Mouse (Mus musculus) right cerebral cortex, postnatal 10 days (tissue): ENCODE data around the gene Epha3.

Experiments used
- DNase-seq, 2 experiments: peaks; one replicate each; pipeline ENCODE4 v3.0.0; 2021; ENCODE audit warnings: low spot score in 2 of 2

The Epha3 gene

GRCm38 (mm10) chr16:63653393-63653918 lies 210.5 kb downstream of the Epha3 start:
- DNase-seq, result no peak

DNA sequence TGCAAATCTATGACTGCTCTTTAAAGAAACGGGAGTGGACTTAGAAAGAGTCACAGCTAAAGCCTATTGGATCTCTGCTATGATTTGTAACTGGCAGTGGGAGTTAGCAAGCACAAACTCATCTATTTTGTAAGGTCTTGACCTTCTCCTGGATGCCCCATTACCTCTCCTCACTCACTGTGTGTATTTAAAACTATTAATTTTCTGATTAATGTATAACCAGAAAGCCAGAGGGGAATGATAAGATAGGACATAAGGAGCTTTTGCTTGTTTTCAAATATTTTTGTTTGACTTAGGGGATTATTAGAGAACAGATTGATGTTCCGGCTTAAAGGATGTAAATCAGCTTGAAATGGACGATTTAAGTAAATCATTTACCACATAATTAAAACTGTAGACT lies 213.2 kb downstream of the Epha3 start:
- no peak for DNase-seq

- DNase-seq, result no peak
Measured at GRCm38 (mm10) chr16:63646577-63646976, 217.4 kb downstream of the Epha3 start.

DNA sequence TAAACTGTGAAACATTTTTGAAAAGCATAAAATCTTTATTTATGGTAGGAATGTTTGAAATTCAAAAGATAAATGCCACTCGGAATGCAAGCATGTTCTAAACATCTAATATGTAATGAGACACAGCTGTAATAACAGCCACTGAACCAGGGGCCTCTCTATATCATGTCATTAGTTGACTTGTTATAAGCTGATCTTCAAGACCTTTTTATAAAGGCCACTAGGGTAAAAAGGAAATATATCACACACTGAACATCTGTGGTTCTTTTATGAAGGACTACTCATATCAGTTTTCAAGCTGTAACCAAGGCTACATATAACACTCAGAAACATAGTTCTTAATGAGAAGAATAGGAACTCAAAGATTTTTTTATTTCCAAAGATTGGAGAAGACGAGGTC lies 221.3 kb downstream of the Epha3 start:
- no peak for DNase-seq

DNA sequence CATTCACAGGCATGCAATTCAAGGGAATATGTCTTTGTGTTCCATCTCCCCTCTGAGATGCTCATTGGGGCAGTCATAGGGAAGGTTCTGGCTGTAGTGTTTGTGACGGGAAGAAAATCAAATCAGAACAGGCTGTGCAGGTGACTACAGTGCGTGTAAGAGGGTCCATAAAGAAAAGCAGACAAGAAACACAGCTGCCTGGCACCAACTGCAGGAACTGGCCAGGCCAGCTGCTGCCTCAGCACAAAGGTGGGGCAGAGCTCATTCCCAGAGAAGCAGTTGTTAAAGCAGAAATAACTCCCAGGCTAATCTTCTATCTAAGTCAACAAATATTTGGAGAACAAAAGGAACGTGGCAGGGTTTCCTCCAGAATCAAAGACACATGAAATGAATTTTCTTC lies 222.4 kb downstream of the Epha3 start:
- no peak for DNase-seq

- no peak for DNase-seq
Measured at GRCm38 (mm10) chr16:63638701-63639100, 225.3 kb downstream of the Epha3 start.

DNA sequence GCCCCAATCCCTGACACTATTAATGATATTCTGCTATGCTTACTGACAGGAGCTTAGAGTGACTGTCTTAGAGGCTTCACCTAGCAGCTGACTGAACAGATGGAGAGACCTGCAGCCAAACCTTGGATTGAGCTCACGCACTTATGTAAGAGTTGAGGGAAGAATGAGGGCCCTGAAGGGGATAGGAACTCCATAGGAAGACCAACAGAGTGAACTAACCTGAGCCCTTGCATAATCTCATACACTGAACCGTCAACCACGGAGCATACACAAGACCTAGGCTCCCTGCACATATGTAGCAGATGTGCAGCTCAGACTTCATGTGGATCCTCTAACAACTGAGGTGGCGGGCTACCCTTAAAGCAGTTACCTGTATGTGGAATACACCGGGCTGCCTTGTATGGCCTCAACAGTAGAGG lies 230.2 kb downstream of the Epha3 start:
- no peak for DNase-seq

GRCm38 (mm10) chr16:63625229-63625628 lies 238.7 kb downstream of the Epha3 start:
- DNase-seq, result no peak

GRCm38 (mm10) chr16:63621845-63622244 lies 242.1 kb downstream of the Epha3 start:
- DNase-seq, result no peak

DNA sequence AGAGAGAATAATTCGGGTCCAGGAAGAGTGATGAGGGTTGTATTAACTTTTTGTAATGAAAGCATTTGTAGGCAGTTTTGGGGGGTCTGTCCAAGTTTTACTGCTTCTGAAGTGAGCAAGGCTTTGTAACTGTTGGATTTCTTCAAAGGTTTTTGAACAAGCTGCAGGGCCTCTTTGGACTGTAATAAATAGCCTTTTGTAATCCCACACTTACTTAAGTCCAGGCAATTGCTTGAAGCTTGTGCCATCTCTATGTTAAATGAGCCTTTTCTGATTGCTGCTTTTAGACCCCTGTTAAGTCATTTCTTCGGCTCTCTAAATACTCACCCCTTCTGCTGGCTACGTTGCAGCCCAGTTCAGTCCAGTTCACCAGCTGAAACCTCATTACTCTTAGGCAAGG lies 248.6 kb downstream of the Epha3 start:
- DNase-seq, result no peak

- DNase-seq, result no peak
Measured at GRCm38 (mm10) chr16:63613006-63613405, 251.0 kb downstream of the Epha3 start.

- no peak for DNase-seq
Measured at GRCm38 (mm10) chr16:63600229-63600628, 263.7 kb downstream of the Epha3 start.

DNA sequence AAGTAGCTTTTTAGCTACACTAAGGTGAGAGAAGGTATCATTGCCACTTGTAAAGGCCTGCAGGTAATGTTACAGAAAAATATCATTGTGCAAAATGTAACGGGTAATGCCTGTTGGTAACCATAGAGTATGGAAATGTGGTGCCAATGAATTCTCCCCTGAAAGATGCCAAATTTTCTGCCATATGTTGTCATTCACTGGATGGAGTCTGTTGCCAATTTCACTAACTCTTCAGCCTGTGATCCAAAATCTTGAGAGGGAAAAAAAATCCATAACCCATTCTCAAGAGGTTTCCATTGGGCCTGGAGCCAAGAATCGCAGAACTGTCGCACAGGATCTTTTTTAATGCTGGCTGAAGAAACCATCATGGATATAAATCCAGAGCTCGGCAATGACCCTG lies 269.3 kb downstream of the Epha3 start:
- peak in 1 of 2 experiments; percentile 26 for DNase-seq

GRCm38 (mm10) chr16:63569746-63570145 lies 294.2 kb downstream of the Epha3 start:
- DNase-seq, result no peak

GRCm38 (mm10) chr16:63566106-63566836 lies 297.7 kb downstream of the Epha3 start:
- DNase-seq, result no peak

- DNase-seq, result no peak
Measured at GRCm38 (mm10) chr16:63556410-63557146, 307.4 kb downstream of the Epha3 start.

GRCm38 (mm10) chr16:63552531-63552930 lies 311.4 kb downstream of the Epha3 start:
- DNase-seq, result no peak

GRCm38 (mm10) chr16:63539489-63539888 lies 324.5 kb downstream of the Epha3 start:
- no peak for DNase-seq

- no peak for DNase-seq
Measured at GRCm38 (mm10) chr16:63528821-63529220, 335.2 kb downstream of the Epha3 start.

- DNase-seq, result no peak
Measured at GRCm38 (mm10) chr16:63517636-63518035, 346.3 kb downstream of the Epha3 start.

GRCm38 (mm10) chr16:63510069-63510468 lies 353.9 kb downstream of the Epha3 start:
- no peak for DNase-seq

- DNase-seq, result no peak
Measured at GRCm38 (mm10) chr16:63506437-63506836, 357.5 kb downstream of the Epha3 start.

DNA sequence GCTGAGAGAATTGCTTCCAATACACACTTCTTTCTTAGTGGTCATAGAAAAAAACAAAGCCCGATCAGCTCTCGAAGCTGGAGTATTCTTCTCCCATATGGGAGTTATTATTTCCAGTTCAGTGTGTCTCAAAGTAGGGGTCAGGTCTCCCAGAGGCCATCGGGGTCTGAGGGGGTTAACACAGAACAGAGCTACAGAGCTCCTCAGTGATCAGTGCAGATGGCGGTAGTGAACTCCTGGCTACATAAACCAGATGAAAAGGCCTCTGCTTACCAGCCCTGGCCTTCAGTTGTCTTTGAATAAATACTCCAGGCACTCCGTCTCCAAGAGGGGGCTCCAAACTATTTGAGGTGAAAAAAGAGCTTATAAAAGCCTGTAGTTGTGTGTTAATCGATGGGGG lies 362.5 kb downstream of the Epha3 start:
- no peak for DNase-seq
